Mouse (Mus musculus): Measurements from ENCODE around the gene Nr0b2.

GRCm38 (mm10) chr4:133512972-133513371, 40.2 kb upstream of the Nr0b2 start:
- TF ChIP-seq CTCF (IDR thresholded peaks at IDR 0.05; ENCODE audit: control insufficient read depth, insufficient read depth, insufficient read length) = peak; percentile 79
- no peak for TF ChIP-seq MAX (IDR thresholded peaks at IDR 0.05)
- no peak for TF ChIP-seq MYOD1 (IDR thresholded peaks at IDR 0.05; ENCODE audit: control insufficient read depth, insufficient read length, low read depth)
- TF ChIP-seq USF1 (IDR thresholded peaks at IDR 0.05; ENCODE audit: low read depth) = no peak
- no peak for TF ChIP-seq FOSL1 (IDR thresholded peaks at IDR 0.05; ENCODE audit: insufficient read depth, low read length, poor library complexity, severe bottlenecking)

Data from C2C12 (cell line).